Mouse (Mus musculus): ENCODE data around the gene Crygs. TPM values are rescaled to one million over a fixed set of nuclear protein-coding genes. Genes with fewer than 3 reads are reported as not detected.

The Crygs gene
- polyA plus RNA-seq, 2 experiments, result not detected

- Histone ChIP-seq H3K9ac (ENCODE audit: low read depth, low read length, severe bottlenecking) (no peak overlapping the region), H3K9me3 (ENCODE audit: control insufficient read depth, low read length) (no peaks in the 10 kb centered on the region), H3K4me3 (replicated peaks; ENCODE audit: low read length) (no peak overlapping the region), H3K36me3 (ENCODE audit: control insufficient read depth, insufficient read depth, low read length) (no peaks in the 10 kb centered on the region; the same call in 1 of the 2 replicates), H3K27ac (replicated peaks; ENCODE audit: low read depth, low read length) (no peak overlapping the region), H3K4me1 (ENCODE audit: control insufficient read depth, insufficient read depth, low read length) (0 out of 2 replicates have a peak, but pooled peaks cover 6% of the 10 kb centered on the region), H3K4me2 (replicated peaks; ENCODE audit: low read depth, low read length, severe bottlenecking) (no peak overlapping the region), H3K27me3 (ENCODE audit: control insufficient read depth, insufficient read depth, low read length) (no peaks in the 10 kb centered on the region)
- DNase-seq (ENCODE audit: low spot score) (no peak), ATAC-seq (ENCODE audit: low FRiP score, low read depth) (no peak)
- WGBS, result 84% methylated on average over 1 of the region's 1 CpGs
- no peak for TF ChIP-seq POLR2A (IDR thresholded peaks at IDR 0.05; ENCODE audit: borderline replicate concordance, extremely low read depth, insufficient read depth, insufficient read length)
Measured at GRCm38 (mm10) chr16:22847686-22848085, 36.3 kb upstream of the Crygs start.

GRCm38 (mm10) chr16:22845481-22845880 lies 34.1 kb upstream of the Crygs start:
- no peak overlapping the region for H3K27ac ChIP-seq (replicated peaks; ENCODE audit: low read depth, low read length)
- no peak overlapping the region for H3K4me2 ChIP-seq (replicated peaks; ENCODE audit: low read depth, low read length, severe bottlenecking)
- WGBS, result 85% methylated on average over 4 of the region's 4 CpGs
- no peak for ATAC-seq (ENCODE audit: low FRiP score, low read depth)
- TF ChIP-seq POLR2A (IDR thresholded peaks at IDR 0.05; ENCODE audit: borderline replicate concordance, extremely low read depth, insufficient read depth, insufficient read length), result no peak
- no peaks in the 10 kb centered on the region; the same call in 1 of the 2 replicates for H3K36me3 ChIP-seq (ENCODE audit: control insufficient read depth, insufficient read depth, low read length)
- H3K27me3 ChIP-seq (ENCODE audit: control insufficient read depth, insufficient read depth, low read length), result no peaks in the 10 kb centered on the region
- H3K4me1 ChIP-seq (ENCODE audit: control insufficient read depth, insufficient read depth, low read length), result 0 out of 2 replicates have a peak, but pooled peaks cover 6% of the 10 kb centered on the region
- no peak overlapping the region for H3K4me3 ChIP-seq (replicated peaks; ENCODE audit: low read length)
- no peak overlapping the region for H3K9ac ChIP-seq (ENCODE audit: low read depth, low read length, severe bottlenecking)
- no peak for DNase-seq (ENCODE audit: low spot score)
- no peaks in the 10 kb centered on the region for H3K9me3 ChIP-seq (ENCODE audit: control insufficient read depth, low read length)

- WGBS, result 36% methylated on average over 5 of the region's 5 CpGs
- no peaks in the 10 kb centered on the region for H3K27me3 ChIP-seq (ENCODE audit: control insufficient read depth, insufficient read depth, low read length)
Measured at GRCm38 (mm10) chr16:22844834-22845233, 33.5 kb upstream of the Crygs start.

GRCm38 (mm10) chr16:22844061-22844801 lies 32.9 kb upstream of the Crygs start:
- DNase-seq (ENCODE audit: low spot score) (peak; percentile 89), ATAC-seq (ENCODE audit: low FRiP score, low read depth) (peak; percentile 95)
- peak overlapping the region; percentile 61; the same call in 1 of the 2 replicates for H3K27ac ChIP-seq (replicated peaks; ENCODE audit: low read depth, low read length)
- WGBS, result 6% methylated on average over 26 of the region's 26 CpGs
- H3K4me1 ChIP-seq (ENCODE audit: control insufficient read depth, insufficient read depth, low read length), result 0 out of 2 replicates have a peak, but pooled peaks cover 6% of the 10 kb centered on the region
- TF ChIP-seq POLR2A (IDR thresholded peaks at IDR 0.05; ENCODE audit: borderline replicate concordance, extremely low read depth, insufficient read depth, insufficient read length), result peak; percentile 60; the same call in 1 of the 2 replicates
- H3K36me3 ChIP-seq (ENCODE audit: control insufficient read depth, insufficient read depth, low read length), result no peaks in the 10 kb centered on the region
- H3K4me2 ChIP-seq (replicated peaks; ENCODE audit: low read depth, low read length, severe bottlenecking), result peak overlapping the region; percentile 96
- no peaks in the 10 kb centered on the region for H3K9me3 ChIP-seq (ENCODE audit: control insufficient read depth, low read length)
- peak overlapping the region; percentile 60 for H3K4me3 ChIP-seq (replicated peaks; ENCODE audit: low read length)
- H3K9ac ChIP-seq (ENCODE audit: low read depth, low read length, severe bottlenecking), result peak overlapping the region; percentile 84
- H3K27me3 ChIP-seq (ENCODE audit: control insufficient read depth, insufficient read depth, low read length), result no peaks in the 10 kb centered on the region

More at GRCm38 (mm10) chr16:22844834-22845233, 33.5 kb upstream of the Crygs start:
- Histone ChIP-seq H3K4me1 (ENCODE audit: control insufficient read depth, insufficient read depth, low read length) (0 out of 2 replicates have a peak, but pooled peaks cover 6% of the 10 kb centered on the region), H3K9me3 (ENCODE audit: control insufficient read depth, low read length) (no peaks in the 10 kb centered on the region), H3K27ac (replicated peaks; ENCODE audit: low read depth, low read length) (0 out of 2 replicates have a peak overlapping the region, but pooled peaks have one; percentile 61), H3K36me3 (ENCODE audit: control insufficient read depth, insufficient read depth, low read length) (no peaks in the 10 kb centered on the region; the same call in 1 of the 2 replicates), H3K9ac (ENCODE audit: low read depth, low read length, severe bottlenecking) (peak overlapping the region; percentile 84), H3K4me2 (replicated peaks; ENCODE audit: low read depth, low read length, severe bottlenecking) (peak overlapping the region; percentile 96), H3K4me3 (replicated peaks; ENCODE audit: low read length) (peak overlapping the region; percentile 60)
- no peak for TF ChIP-seq POLR2A (IDR thresholded peaks at IDR 0.05; ENCODE audit: borderline replicate concordance, extremely low read depth, insufficient read depth, insufficient read length)
- DNase-seq (ENCODE audit: low spot score), result no peak
- ATAC-seq (ENCODE audit: low FRiP score, low read depth), result no peak

GRCm38 (mm10) chr16:22842871-22843270 lies 31.5 kb upstream of the Crygs start:
- Histone ChIP-seq H3K4me3 (replicated peaks; ENCODE audit: low read length) (no peak overlapping the region), H3K27ac (replicated peaks; ENCODE audit: low read depth, low read length) (no peak overlapping the region), H3K9ac (ENCODE audit: low read depth, low read length, severe bottlenecking) (no peak overlapping the region), H3K27me3 (ENCODE audit: control insufficient read depth, insufficient read depth, low read length) (no peaks in the 10 kb centered on the region), H3K4me1 (ENCODE audit: control insufficient read depth, insufficient read depth, low read length) (0 out of 2 replicates have a peak, but pooled peaks cover 6% of the 10 kb centered on the region), H3K36me3 (ENCODE audit: control insufficient read depth, insufficient read depth, low read length) (no peaks in the 10 kb centered on the region), H3K9me3 (ENCODE audit: control insufficient read depth, low read length) (no peaks in the 10 kb centered on the region), H3K4me2 (replicated peaks; ENCODE audit: low read depth, low read length, severe bottlenecking) (no peak overlapping the region)
- ATAC-seq (ENCODE audit: low FRiP score, low read depth) (no peak), DNase-seq (ENCODE audit: low spot score) (no peak)
- WGBS, result 96% methylated on average over 5 of the region's 5 CpGs
- no peak for TF ChIP-seq POLR2A (IDR thresholded peaks at IDR 0.05; ENCODE audit: borderline replicate concordance, extremely low read depth, insufficient read depth, insufficient read length)
